Mouse (Mus musculus) liver, postnatal 0 days (tissue): ENCODE data around the gene Pank4.

Source experiments
- CTCF ChIP-seq: sonication (generic); IDR thresholded peaks from 2 replicates; pipeline ENCODE4 v1.5.1; 2016; ENCODE audit warnings: antibody characterized with exemption, low read depth
- EP300 ChIP-seq: IDR thresholded peaks from 2 replicates; pipeline ENCODE4 v1.6.1; 2016; ENCODE audit warnings: antibody characterized with exemption, low read depth, mild to moderate bottlenecking

DNA sequence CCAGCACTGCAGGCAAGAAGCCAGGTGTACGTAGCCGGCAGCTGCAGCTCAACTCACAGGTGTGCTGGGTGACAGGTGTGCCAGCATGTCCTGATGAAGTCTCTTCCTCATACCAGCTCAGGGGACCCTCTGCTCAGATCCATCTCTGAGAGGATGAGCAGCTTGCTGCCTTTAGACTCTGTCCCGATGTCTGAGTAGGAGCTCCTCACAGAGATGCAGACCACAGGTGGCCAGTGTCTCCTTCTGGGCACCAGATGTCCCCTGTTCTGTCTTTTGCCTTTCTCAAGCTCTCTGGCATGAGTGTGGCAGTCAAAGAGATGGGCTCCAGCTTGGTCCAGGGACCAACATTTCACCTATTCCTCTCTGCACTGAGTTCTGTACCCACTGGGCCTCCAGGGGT is 43.7 kb downstream of the Pank4 start:
- TF ChIP-seq CTCF, result no peak
- no peak for TF ChIP-seq EP300
